15 mouse cellular contexts compared by ENCODE assay signal in the genomic region with DNA sequence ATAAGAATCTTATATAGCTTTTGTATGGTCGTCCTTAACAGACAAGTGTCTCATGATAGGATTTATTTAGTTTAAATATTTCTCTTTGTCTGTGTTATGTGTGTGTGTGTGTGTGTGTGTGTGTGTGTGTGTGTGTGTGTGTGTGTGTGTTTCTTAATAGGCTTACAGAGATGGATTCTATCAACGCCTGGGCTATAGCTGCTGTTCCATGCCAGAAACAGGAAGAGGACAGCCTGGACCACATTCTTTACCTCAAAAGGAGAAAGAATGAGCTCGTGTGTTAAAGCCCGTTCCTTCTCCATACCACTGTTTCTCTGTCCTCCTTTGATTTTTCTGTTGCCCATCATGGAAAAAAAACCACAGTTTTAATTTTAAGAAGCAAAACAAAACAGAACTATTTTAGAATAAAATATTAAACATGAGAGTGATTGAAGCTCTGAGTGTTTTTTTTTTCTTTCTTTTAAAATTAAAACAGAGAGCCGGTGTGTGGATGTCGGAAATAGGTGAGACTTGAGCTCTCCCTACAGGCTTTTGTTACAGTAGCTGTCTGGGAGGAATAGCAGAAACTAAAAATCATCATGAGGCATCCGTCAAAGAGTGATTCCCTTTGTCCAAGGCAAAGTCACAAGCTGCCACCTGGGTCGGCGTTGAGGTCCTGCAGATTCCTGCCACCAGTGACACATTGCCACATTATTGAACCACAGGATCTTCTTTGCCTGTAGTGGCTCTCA.
DNase-seq lines count a peak whose midpoint lies in the region; ATAC-seq and TF ChIP-seq lines count a peak whose summit lies in the region.
"Had no signal": no experiment of that assay in that cellular context is flagged by ENCODE, and none has a peak within 500 bp of the region (broad histone marks: within the 10 kb centered on the region; RNA-seq: fewer than 3 reads in every experiment).

No protein-coding gene starts in this region.

- DNase-seq in heart, adult 8-10 months (ENCODE audit: low spot score) = no peak
- no peak for DNase-seq in left cerebral cortex, adult 2 months (ENCODE audit: extremely low spot score in 1 of 2, low spot score in 2 of 2)
- DNase-seq in left cerebral cortex, postnatal 36 days (ENCODE audit: low spot score in 2 of 2) = no peak
- peak; percentile 34 for DNase-seq in brain, embryonic 14.5 days (ENCODE audit: low read depth)
- no peak for DNase-seq in spleen, adult 18-20 months
- DNase-seq: gastrocnemius, postnatal 36 days; kidney, postnatal 36 days; thymus, adult 18-20 months had no signal

- WGBS in heart, embryonic 13.5 days = 37% methylated on average over 9 of the region's 9 CpGs
- 44% methylated on average over 9 of the region's 9 CpGs for WGBS in stomach, embryonic 14.5 days

- ATAC-seq in heart, embryonic 13.5 days (ENCODE audit: extremely low read depth, insufficient number of reproducible peaks, low FRiP score, low TSS enrichment) = no peak; the same call in 1 of the 2 replicates
- ATAC-seq in stomach, embryonic 14.5 days (ENCODE audit: insufficient number of reproducible peaks, insufficient read depth, low FRiP score, low read depth) = no peak
- ATAC-seq: activated CD4-positive, CD25-positive, alpha-beta regulatory T cell, adult 4 months; CD4-positive, CD25-positive, alpha-beta regulatory T cell, adult 4 months had no signal

- no peak overlapping the region for H3K9ac ChIP-seq in heart, embryonic 13.5 days
- no peak overlapping the region for H3K9ac ChIP-seq in stomach, embryonic 14.5 days (replicated peaks; ENCODE audit: low read depth, low read length)
- H3K9ac ChIP-seq: embryonic facial prominence, embryonic 15.5 days; hindbrain, embryonic 15.5 days; limb, embryonic 13.5 days had no signal

- H3K4me3 ChIP-seq in heart, embryonic 13.5 days = no peak overlapping the region
- no peak overlapping the region for H3K4me3 ChIP-seq in left cerebral cortex, adult 2 months
- H3K4me3 ChIP-seq in stomach, embryonic 14.5 days (ENCODE audit: low read depth, low read length) = no peak overlapping the region
- H3K4me3 ChIP-seq: embryonic facial prominence, embryonic 15.5 days; hindbrain, embryonic 15.5 days; limb, embryonic 13.5 days had no signal

- TF ChIP-seq CTCF in left cerebral cortex, adult 2 months (IDR thresholded peaks at IDR 0.05) = peak; percentile 18
- TF ChIP-seq CTCF in brain, embryonic 14.5 days (IDR thresholded peaks at IDR 0.05; ENCODE audit: borderline replicate concordance, extremely low read depth, insufficient read depth, insufficient read length) = no peak

- H3K4me1 ChIP-seq in heart, embryonic 13.5 days = peaks cover 12% of the 10 kb centered on the region
- H3K4me1 ChIP-seq in stomach, embryonic 14.5 days (ENCODE audit: control insufficient read depth, insufficient read depth, low read length) = 0 out of 2 replicates have a peak, but pooled peaks cover 6% of the 10 kb centered on the region
- H3K4me1 ChIP-seq: embryonic facial prominence, embryonic 15.5 days; hindbrain, embryonic 15.5 days had no signal

- H3K4me2 ChIP-seq in heart, embryonic 13.5 days = peak overlapping the region; percentile 22
- no peak overlapping the region for H3K4me2 ChIP-seq in stomach, embryonic 14.5 days (replicated peaks; ENCODE audit: low read depth, low read length)
- H3K4me2 ChIP-seq: embryonic facial prominence, embryonic 15.5 days; hindbrain, embryonic 15.5 days; limb, embryonic 13.5 days had no signal

- no peak for TF ChIP-seq POLR2A in brain, embryonic 14.5 days (IDR thresholded peaks at IDR 0.05; ENCODE audit: borderline replicate concordance, extremely low read depth, insufficient read depth, insufficient read length, poor library complexity, severe bottlenecking)

- no peaks in the 10 kb centered on the region for H3K36me3 ChIP-seq in heart, embryonic 13.5 days
- H3K36me3 ChIP-seq in stomach, embryonic 14.5 days (ENCODE audit: control insufficient read depth, insufficient read depth, low read length) = no peaks in the 10 kb centered on the region
- H3K36me3 ChIP-seq: embryonic facial prominence, embryonic 15.5 days; hindbrain, embryonic 15.5 days; limb, embryonic 13.5 days had no signal

- H3K27ac ChIP-seq in heart, embryonic 13.5 days (replicated peaks) = peak overlapping the region; percentile 81
- H3K27ac ChIP-seq in left cerebral cortex, adult 2 months = no peak overlapping the region
- peak overlapping the region; percentile 64 for H3K27ac ChIP-seq in stomach, embryonic 14.5 days (ENCODE audit: low read length)
- H3K27ac ChIP-seq: embryonic facial prominence, embryonic 15.5 days; hindbrain, embryonic 15.5 days; limb, embryonic 13.5 days had no signal

- intact Hi-C loops in left cerebral cortex, adult 2 months (cut with DNase I) = loop anchor here (10.0 kb wide), 1 partner anchor 1572 kb away; no protein-coding TSS in a partner anchor
- intact Hi-C loops in left cerebral cortex, postnatal 36 days (cut with DNase I) = no loop called here

- H3K9me3 ChIP-seq in heart, embryonic 13.5 days = no peaks in the 10 kb centered on the region
- no peaks in the 10 kb centered on the region for H3K9me3 ChIP-seq in stomach, embryonic 14.5 days (ENCODE audit: control insufficient read depth, low read depth, low read length)
- H3K9me3 ChIP-seq: embryonic facial prominence, embryonic 15.5 days; hindbrain, embryonic 15.5 days; limb, embryonic 13.5 days had no signal

- H3K27me3 ChIP-seq in heart, embryonic 13.5 days (replicated peaks) = no peaks in the 10 kb centered on the region
- no peaks in the 10 kb centered on the region for H3K27me3 ChIP-seq in stomach, embryonic 14.5 days (ENCODE audit: control insufficient read depth, insufficient read depth, low read length)
- H3K27me3 ChIP-seq: embryonic facial prominence, embryonic 15.5 days; hindbrain, embryonic 15.5 days; limb, embryonic 13.5 days had no signal
